Mouse (Mus musculus) 3134 (cell line): ENCODE data around the gene Evx2.

Source experiments
- DNase-seq: peaks from one replicate; pipeline ENCODE4 v3.0.0-alpha.2; 2011; ENCODE audit warnings: low spot score; ENCODE audit not compliant: insufficient read length; ENCODE audit errors: extremely low read depth

The Evx2 gene

DNA sequence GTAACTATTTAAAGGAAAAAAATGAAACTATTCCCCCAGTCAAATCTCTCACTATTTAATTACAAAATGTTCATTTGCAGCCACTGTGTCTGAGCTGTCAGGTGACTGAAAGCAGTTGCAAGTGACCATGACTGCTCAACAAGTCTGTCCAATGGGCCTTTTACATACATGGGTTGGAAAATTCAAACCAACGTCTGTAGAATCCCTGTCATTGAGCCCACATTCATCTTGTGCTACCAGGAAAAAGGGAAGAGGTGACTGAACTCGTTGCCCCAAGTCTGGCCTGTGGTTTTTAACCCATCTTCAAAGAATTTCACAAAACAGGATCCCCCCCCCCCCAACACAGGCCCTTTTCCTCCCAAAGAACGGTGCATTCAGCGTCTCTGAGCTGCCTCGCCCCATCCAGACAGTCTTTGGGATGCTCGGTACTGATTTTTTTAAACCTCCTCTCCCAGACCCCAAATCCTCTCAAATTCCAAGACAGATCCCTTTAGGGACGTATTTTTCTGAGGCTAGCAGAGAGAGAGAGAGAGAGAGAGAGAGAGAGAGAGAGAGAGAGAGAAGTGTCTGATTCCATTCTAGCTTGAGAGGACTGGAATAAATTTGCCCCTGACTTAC, 36.6 kb upstream of the Evx2 start:
- DNase-seq, result no peak

GRCm38 (mm10) chr2:74695383-74695782, 36.0 kb upstream of the Evx2 start:
- DNase-seq, result no peak

GRCm38 (mm10) chr2:74694066-74694465, 34.7 kb upstream of the Evx2 start:
- DNase-seq, result no peak

GRCm38 (mm10) chr2:74693432-74693827, 34.1 kb upstream of the Evx2 start:
- DNase-seq, result no peak

DNA sequence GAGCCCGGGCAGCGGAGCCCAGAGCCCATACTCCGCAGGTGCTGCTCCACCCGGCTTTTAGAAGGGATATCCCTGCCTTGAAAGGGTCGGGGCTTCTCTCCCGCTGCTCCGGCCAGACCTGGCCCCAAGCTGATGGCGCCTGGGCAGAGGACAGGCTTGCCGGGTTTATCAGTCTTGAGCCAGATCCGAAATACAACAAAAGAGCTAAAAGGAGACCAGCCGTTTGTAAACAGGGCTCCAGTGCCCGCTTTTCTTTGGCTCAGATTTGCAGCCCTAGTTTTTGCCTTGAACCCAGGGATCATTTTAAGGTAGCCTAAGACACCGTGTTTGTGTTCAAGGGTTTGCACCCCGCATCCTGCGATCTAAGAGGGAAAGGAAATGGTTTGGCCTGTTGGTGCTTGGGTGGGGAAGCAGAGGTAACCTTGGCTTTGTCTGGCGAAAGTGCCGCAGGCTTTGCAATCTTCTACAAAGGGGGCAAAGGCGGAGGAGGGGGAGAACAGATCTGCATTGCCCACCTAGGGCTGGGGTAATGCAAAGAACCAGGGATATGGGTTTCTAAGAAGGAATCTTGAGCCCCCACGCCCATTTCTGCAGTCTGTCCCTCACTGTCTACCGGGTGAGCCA, 33.6 kb upstream of the Evx2 start:
- DNase-seq, result no peak

GRCm38 (mm10) chr2:74691995-74692807, 32.8 kb upstream of the Evx2 start:
- no peak for DNase-seq

DNA sequence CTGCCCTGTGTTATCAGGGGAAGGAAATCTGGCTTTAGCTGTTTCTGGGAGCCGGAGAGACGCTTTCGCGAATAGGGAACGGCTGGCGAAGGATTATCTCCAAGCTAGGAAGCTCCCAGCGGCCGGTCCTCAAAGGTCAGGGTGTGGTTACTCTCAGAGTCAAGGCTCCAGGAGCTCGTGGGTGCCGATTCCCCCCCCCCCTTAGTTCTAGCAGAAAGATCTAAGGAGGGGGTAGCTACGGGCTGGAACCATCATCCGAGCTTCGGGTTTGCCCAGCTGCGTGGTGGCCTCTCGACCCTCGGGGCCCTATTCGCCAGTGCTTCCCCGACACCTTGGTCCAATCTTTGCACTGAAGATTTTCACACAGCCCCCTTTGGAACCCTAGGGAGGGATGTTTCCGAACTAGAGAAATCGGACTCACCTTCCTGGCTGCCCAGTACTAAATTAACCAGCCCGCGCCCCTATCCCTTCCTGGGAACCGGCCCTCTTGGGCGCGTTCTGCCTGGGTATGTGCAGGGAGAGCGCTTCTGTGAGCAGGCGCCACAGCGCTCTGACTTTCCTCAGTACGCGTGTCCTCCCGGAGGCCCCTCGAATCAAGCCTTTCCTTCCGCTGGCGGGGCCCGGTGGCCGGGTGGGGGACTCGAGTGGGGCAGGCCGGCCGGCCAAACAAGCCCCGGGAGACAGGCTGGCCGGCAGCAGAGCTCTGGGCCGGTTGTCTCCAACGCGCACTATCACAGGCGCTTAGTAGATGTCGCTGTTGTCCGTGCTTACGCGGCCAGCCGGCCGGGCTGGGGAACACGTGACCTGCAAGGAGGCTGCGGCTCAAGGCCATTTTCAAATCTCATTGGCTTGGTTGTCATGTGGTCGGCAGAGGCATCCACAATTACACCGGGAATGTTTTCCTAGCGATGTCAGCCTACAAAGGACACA, 31.9 kb upstream of the Evx2 start, which contains the start of gene Hoxd10:
Gene Hoxd10, plus strand, starts transcription at position 903 of the 930 bp plus-strand sequence.
- no peak for DNase-seq

- no peak for DNase-seq
These were observed 31.0 kb upstream of the Evx2 start for GRCm38 (mm10) chr2:74690338-74690716.

- no peak for DNase-seq
These were observed 30.4 kb upstream of the Evx2 start for GRCm38 (mm10) chr2:74689574-74690337.

GRCm38 (mm10) chr2:74688795-74689573, 29.6 kb upstream of the Evx2 start:
- no peak for DNase-seq

DNA sequence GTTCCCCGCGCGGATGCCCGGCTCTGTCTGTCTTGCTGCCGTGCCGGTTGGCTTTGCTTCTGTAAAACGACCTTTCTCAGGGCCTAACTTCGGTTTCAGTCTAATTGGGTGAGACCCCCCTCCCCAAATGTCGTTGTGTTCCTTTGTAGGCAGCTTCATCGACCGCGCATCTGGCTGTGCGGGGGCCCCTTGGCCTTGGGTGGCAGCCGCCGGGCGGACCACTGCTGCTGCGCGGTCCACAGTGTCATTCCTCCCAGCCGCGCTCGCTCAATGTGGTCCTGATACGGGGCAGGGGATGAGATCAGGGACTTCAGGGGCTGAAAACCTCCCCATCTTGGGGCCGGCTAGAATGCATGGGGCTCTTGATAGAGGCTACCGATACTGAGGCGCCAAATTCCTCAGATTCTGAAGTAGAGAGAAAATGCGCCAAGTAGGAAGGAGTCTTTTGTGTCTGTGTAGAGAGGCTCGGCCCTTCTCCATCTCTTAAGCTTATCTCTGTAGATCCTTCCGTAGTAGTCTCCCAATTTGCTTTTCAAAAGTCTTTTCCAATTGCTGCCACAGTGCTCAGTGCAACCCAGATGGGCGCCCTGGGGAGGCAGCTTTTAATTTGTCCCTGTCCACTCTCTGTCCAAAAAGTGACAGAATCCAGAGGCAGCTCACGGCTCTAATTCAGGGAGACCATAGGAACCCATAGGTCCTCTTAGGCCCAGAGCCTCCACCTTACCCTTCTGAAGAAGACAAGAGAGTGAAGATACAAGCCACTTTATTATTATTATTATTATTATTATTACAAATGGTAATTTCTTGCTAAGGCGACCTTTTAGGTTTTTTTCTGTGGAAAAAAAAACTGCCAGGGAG, 28.6 kb upstream of the Evx2 start:
- no peak for DNase-seq

DNA sequence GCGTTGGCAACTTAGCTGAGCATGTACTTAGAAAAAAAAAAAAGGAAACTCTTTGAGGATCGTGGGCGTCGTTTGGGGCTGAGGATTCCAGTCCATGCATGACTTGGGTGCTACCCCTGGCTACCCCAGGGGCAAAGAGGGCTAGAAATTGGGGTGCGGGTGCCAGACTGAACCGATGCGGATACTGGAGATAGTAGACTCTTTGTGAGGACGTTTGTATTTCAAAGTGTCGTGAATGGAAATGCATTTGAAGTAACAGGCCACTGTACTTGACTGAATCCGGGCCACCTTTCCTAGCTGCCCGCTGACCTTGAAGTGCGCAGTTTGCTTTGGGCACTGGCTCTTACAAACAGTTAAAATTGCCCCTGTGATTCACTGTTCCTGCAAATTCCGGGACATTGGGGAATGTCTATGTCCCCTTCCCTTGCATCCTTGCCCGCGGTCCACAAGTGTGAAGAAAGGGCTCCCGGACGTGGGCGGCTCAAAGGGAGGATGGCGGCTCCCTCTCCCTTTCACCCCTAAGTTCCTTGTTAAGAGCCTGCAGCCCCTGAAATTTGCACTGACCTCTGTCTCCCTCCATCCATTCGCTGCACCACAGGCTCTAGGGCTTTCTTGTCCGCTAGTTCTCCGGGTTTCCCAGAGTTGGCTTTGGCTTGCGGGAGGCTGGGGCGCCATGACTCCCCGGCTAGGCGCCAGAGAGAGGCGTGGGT, 27.8 kb upstream of the Evx2 start:
- no peak for DNase-seq

DNA sequence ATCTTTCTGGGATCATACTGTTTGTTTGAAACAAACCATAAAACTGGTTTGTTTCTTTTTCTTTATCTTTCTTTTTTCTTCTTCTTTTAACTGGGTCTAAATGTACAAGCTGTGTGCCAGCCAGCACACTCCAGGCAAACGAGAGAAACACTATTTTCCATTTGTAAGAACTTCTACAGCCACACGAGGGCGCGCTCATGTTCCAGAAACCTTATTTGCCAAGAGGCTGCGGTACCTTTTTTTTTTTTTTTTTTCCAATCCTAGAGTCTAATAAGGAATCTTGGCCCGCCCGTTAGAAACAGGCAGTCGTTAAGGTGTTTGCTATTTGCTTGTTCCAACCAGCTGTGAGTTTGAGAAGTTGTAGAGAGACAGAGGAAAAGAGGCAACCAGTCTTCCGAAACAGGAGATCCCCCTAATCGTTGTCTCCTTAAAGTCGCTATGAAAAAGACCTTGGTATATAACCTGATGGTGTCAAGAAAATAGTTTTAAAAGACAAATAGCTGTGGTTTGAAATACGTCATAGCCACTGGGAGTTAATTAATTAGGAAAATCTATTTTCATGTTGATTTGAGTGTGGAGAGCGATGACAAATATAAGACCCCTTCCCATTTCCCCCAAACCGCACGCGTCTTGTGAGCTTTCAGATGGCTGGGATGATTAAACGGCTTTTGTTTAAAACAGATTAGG, 27.1 kb upstream of the Evx2 start:
- no peak for DNase-seq

- no peak for DNase-seq
These were observed 25.8 kb upstream of the Evx2 start for GRCm38 (mm10) chr2:74685059-74685603.

DNA sequence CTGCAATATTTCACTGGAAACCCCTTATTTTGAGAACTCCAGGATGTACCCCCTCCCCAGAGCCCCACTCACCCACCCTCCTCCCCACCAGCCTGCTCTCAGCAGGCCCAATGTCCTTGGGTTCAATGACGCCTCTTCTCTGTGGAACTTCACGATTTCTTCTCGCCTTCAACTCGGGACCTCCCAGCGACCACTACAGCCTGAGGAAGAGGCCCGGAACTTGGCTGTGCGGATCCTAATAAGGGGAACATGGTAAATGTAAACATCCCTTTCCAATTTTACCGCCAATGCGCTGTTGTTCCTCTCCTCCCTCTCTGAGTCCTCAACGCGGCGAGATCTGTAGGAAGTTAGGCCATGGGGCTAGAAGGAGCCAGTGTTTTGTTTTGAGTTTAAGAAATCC, 24.7 kb upstream of the Evx2 start:
- DNase-seq, result no peak

DNA sequence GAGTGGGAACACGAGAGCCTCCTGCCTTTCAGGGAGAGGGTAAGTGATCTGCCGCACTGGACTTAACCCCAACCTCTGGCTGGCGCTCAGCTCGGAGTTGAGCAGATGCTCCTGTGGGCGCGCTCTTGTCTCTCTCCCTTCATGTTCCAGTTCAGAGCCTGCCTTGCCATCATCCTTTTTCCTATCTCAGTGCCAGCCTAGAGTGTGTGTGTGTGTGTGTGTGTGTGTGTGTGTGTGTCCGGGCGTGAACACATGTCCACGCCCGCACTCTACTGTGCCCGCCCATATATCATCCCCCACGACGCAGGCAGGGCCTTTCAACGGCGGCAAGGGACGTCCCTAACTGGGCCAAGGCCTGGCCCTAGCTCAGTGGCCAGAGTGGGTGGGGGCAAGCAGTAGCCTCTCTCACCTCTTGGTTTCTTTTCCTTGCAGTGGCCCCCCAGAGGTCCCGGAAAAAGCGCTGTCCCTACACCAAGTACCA, 24.2 kb upstream of the Evx2 start:
- DNase-seq, result no peak

DNA sequence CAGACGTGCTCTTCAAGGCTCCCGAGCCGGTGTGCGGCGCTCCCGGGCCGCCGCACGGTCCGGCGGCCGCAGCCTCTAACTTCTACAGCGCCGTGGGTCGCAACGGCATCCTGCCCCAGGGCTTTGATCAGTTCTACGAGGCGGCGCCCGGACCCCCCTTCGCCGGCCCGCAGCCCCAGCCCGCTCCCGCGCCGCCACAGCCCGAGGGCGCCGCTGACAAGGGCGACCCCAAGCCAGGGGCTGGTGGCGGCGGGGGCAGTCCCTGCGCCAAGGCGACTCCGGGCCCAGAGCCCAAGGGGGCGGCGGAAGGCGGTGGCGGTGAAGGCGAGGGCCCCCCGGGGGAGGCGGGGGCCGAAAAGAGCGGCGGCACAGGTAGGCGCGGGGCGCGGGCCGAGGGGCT, 23.4 kb upstream of the Evx2 start:
- DNase-seq, result no peak
